Mouse (Mus musculus) layer of hippocampus, postnatal 25 days (tissue): ENCODE measurements around the gene Map3k11. TPM values are rescaled to one million over a fixed set of nuclear protein-coding genes. Genes with fewer than 3 reads are reported as not detected.

ENCODE experiments used
- DNase-seq, 2 experiments: peaks; one replicate each; pipeline ENCODE4 v3.0.0; 2022; ENCODE audit warnings: mixed read lengths in 2 of 2, low spot score in 1 of 2; ENCODE audit errors: extremely low spot score in 1 of 2
- total RNA-seq, 2 experiments: library from RNA; stranded (reverse); gene quantifications; 2 replicates each; pipeline ENCODE4 v1.2.3; 2021

The Map3k11 gene
- total RNA-seq, 2 experiments from 2014 or later = 17.4 to 21.1 TPM

DNA sequence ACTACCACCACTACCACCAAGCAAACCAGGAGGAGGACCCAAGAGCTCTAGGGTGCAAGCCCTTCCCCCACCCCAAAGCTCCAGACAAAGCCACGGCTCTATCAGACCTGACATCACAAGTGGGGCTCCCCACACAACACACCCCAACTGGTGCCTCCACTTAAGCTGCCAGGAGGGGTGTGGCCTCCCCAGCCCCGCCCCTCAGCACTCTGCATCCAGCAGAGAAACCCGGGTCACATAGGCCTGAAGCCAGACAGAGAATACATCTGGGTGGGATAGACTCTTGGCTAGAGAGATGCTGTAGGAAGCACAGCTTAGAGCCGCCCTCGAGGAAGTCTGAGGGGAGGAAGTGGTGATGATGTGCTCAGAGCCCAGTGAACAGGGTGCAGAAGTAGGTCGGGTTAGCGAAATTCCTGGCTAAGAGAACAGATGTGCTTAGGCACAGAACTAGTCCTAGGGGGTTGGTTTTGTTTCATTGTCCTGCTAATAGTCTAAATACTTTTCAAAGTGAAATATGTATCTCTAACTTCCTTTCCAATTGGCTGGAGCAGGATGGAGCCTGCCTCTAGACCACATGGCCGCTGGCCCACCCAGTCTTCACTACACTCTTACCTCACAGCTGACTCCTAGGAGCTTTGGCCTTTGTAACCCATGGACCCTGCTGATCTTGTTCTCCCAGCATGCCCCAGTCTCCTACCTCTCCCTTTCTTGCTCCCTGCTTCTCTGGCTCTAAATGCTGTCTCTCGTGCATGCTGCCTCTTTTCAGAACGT, 16.4 kb downstream of the Map3k11 start:
- DNase-seq = no peak

DNA sequence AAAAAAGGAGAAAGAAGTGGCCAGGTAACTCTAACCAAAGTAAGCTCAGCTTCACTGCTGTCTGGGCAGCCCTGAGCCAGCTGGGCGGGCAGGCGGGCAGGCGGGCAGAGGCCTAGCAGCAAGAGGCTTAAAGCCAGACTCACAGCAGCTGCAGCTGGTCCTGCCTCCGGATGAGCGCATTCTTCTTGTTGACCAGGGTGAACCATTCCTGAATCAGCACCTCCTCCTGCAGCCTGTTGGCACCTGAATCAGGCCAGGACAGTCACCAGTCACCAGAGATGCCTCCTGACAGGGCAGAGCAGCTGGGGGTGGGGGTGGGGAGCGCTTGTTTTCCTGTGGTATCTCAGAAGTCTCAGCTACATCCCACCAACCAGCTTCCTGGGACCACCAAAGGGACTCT, 21.5 kb downstream of the Map3k11 start:
- DNase-seq = no peak

DNA sequence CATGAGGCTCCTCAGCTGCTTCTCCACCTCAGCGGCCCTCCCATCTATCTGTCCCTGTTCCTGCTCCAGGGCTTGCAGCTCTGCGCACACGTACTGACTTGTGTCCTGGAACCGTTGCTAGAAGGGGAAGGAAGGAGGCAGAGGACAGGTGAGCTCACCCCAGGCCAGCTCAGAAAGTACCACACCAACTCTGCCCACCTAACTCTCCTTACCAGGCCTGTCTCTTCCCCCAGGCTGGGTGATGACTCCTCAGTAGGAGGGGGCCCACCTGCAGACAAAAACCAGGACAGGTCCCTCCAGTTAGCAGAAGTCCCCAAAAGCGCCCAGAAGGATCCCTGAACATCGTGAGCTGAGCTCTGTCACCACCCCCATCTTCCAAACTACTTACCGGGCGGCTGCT, 22.0 kb downstream of the Map3k11 start:
- no peak for DNase-seq

DNA sequence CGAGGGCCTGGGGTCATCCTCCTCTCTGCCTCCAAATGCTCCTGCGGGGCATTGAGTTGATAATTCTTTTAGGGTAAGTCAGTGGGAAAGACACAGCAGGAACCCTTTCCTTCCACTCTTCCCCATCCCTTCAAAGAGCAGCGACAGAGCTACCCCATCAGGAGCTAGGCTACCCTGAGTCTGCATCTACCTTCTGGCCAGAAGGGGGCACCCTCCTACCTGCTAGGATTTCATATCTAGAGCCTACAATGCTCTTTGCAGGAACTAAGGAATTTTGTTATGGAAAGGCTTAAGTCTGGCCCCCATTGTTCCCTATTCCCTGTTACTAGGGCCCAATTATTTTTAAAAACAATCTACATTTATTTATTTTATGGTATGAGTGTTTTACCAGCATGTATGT, 22.7 kb downstream of the Map3k11 start:
- peak in 1 of 2 experiments; percentile 75 for DNase-seq

DNA sequence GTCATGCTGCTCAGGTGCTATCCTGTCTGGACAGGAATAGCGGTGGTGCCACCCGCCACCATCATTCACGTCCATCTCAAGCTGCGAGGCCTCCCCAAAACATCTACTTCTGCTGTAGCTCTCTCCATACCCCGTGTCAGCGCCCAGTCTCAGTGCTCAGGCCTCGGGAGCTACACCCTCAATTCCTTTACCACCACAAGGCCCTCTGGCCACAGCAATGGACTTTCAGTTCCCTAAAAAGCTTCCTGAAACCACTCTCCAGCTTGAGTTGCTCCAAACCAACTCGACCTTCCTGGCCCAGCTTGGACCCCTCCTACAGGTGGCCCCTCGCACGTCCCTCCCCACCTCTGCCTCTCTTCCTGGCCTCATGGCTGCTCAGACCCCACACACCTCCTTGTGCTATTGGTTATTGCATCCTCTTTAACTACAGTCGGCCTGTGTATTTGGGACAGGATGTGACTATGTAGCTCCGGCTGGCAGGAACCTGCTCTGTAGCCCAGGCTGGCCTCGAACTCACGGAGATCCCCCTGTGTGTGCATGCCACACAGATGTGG, 23.4 kb downstream of the Map3k11 start:
- DNase-seq = no peak

DNA sequence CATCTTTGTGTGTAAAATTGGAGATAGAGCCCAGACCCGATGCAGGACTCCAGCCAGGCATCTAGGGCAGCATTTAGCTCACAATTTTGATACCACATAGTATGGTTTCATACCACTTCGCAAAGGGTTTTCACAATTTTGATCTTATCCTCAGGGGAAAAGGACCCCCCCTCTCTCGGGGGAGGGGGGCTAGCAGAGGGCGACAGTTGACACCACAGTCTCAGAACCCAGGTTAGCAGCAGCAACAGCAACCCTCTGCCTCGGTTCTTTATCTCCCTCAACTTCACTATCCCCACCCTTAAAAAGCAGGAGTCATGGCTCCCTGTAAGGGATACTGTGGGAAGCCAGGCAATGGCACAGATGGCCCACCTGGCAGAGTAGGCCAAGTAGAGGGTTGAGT, 24.7 kb downstream of the Map3k11 start:
- DNase-seq = no peak

DNA sequence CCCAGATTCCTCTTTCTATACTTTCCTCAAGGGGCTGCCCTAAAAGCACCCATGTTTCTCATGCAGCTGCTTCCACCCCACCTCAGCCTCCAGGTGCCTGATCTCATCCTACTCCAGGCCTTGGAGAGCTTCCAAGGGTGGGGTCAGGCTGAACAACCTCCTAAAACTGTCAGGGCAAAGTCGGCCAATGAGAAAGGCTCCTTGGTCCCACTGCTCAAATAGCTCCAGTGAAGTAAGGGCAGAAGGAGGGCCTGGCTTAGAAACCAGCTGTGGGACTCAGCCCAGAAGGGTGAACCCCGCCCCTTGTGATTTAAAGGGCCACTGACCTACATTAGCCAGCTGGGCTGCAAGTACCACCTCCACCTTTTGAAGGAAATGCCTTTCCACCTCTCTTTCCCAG, 25.2 kb downstream of the Map3k11 start:
- DNase-seq = no peak

DNA sequence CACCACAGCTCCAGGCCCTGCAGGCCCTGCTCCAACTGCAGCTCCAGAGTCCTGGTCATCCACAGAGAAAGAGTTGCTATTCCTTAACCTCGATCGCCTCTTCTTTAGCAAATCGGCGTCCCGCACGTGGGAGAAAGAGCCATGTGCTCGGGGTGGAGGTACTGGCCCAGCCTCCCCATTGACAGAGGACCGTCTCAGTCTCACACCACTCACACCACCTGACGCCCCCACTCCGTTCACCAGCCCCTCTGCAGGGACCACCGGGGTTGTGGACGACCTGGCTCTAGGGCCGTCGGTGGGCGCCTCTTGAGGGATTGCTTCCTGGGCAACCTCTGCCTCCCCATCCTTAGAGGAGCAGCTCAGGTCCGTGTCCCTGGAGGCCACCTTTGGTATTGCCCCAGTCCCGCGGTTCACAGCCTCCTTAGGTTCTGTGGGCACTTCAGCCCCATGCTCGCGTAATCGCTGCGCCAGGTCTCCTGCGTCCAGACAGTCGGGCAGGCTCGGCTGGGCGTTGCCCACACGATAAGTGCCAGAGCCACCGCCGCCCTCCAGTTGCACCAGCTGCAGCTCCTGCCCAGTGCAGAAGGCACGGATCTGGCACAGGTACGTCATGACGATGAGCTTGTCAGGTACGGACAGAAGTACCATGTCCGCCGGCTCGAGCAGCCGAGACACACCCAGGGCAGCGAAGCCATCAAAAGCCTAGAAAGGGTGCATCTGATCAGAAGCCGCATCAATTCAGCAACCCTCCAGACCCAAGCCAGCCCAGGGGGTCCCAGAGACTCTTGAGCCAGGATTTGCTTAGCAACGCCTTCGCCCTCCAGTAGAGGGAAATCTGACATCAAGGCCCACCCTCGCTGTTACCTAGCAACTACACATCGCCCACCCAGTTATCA, 27.5 kb downstream of the Map3k11 start:
- DNase-seq = peak; percentile 42 to 50

DNA sequence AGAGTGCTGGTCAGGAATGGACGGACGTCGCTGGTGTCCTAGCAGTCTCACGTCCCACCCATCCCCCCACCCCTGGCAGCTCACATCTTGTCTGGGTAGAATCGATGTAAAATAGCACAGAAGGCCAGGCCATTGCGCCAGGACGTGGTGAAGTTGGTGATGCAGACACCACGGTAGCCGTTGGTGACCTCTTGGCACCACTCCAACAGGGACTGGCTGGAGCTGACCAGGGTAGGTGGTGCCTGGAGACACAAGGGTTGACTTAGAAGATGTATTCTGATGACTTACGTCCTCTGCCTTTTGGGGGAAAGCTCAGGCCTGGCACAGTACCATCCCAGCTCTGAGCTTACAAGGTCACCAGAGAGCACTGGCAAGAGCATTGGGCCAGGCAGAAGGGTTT, 28.4 kb downstream of the Map3k11 start:
- no peak for DNase-seq

DNA sequence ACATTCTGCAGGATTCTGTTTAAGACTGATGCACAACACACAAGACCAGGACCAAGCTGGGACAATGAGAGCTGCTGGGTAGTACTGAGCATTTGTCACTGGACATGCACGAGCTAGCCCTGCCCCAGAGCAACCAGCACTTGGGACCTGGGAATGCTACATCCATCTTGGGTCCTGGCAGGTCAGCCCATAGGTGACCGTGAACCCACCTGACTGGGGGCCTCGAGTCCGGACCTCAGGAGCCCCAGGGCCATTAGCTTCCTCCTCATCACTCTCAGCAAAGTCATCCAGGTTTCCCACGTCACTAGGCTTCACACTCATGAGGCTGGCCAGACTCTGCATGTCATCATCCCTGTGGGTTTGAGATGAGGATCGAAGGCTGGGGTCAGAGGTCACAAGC, 32.7 kb downstream of the Map3k11 start:
- no peak for DNase-seq

DNA sequence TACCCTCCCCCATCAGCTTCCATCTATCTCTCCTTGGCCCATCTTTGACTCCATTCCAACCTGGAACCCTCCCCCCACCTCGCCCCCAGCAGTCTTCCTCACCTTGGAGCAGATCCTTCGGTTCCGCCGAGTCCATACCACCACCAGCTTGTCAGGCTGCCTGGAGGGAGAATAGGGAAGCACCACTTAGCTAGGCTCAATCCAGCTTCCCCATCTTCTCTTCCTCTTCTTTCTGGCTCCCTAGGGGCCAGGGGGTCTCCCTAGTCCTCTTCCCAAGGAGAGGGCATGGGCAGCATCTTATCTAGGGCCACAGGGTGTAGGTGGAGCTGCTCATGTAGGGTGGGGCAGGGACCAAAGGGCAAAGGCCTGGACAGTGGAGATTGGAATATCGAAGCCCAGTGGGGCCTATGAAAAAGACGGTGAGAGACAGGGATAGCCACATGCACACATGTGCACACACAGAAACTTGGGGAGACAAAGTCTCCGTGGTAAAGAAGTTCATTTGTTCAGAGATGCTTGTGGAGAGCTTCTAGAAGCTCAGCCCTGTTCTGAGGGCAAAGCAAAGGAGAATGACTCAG, 34.4 kb downstream of the Map3k11 start:
- no peak for DNase-seq

DNA sequence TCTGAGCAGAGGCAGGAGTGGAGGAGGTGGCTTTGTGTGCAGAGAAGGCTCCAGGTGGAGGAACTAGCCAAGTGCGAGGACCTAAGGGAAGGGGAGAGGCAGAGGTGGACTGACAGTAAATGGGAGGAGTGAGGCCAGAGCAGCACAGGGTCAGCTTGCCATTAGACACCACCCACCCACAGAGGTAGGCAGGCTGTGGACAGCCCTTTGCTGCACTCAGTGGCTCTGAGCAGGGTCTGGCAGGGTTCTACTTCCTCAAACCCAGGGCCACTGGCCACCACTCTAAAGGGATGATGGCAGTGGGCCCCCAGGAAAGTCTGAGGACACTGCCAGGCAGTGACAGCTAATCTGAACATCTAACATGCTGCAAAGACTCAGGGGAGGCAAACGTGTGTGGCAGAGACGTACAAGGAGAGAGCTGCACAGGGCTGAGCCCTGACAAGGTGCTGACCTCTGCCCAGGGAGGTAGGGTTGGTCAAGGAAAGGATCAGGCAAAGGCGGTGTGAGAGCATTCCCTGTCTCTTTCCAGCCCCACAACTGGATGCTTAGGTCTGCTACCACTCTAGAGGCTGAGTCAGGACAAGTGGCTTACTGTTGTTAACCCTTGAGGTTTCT, 35.5 kb downstream of the Map3k11 start:
- no peak for DNase-seq

DNA sequence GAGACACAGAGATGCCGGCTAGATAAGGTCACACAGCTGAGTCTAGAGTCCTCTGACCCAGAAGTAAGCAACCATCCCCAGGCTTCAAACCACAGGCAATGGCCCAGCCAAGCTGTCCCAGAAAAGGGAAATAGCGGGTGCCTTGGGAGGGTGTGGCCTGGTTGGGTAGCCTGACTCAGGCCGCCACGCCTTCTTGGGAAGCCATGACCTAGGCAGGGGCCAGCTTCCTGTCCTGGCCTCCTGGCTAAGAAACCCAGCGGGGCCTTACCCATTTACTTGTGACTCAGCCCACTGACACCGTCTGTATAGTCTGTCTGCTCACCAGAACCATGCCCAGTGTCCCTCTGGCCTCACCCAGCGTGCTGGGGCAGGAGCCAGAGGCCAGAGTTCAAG, 36.0 kb downstream of the Map3k11 start:
- no peak for DNase-seq

DNA sequence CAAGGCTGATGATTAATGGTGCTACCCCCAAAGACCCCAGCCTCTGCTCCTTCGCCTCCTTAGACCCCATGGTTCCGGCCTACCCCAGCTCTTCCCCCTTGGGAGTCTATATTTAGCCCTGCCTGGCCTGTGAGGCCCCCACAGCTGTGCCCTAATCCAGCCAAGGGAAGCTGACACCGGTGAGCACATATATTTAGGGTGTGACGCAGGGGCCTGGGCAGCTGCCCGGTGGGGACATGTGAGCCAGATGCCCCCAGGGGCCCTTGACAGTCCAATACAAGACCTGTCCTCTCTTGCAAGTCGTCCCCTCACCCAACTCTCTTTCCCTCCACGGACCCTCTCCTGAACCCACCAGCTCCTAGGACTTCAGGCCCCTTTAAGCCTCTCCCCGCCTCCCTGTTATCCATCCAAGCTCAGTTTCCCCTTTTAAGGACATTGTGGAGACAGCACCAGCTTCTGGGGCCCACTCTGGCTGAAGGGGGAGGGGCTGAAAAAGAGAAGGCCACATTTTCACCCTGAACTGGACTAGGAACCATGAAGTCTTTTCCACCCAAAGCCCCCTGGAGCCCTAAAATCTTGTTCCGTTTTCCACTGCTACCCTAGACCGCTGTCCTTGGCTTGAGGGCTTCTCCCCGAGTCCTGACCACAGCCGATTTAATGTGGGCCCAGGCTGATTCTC, 36.6 kb downstream of the Map3k11 start:
- DNase-seq = no peak

DNA sequence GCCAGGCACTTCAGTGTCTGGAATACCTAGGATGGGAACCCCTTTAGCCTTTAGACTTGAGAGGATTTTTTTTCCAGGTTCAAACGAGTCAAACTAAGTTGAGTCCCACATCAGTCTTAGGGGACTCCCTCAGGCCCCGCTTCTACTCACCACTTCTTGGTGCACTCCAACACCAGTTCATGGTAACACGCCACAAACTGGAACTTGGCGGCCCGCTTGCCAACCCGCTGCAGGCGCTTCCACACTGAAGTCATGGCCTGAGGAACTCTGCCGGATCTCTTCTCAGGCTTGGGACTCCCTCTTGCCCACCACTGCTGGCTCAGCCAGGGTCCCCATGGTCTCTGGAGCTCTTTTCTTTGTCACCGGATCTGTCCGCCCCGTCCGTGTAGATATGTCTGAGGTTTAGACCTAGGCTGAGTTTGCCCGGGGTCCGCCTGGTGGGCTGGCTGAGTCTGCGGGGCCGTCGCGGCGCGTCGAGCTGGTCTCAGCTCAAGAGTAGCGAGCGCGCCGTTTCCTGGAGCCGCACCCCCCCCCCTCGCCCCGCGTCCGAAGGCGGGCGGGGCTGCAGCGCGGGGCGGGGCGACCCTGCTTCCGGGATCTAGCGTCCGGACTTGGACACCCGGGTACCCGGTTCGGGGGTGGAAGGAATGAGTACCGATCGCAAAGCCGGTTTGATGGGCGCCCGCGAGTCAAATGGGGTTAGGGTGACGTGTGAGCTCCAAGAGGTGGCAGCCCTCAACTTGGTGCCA, 37.4 kb downstream of the Map3k11 start, which contains the start of gene Ehbp1l1:
Gene Ehbp1l1 (minus strand): TSS at position 551 of the 749 bp plus-strand sequence.
- no peak for DNase-seq

DNA sequence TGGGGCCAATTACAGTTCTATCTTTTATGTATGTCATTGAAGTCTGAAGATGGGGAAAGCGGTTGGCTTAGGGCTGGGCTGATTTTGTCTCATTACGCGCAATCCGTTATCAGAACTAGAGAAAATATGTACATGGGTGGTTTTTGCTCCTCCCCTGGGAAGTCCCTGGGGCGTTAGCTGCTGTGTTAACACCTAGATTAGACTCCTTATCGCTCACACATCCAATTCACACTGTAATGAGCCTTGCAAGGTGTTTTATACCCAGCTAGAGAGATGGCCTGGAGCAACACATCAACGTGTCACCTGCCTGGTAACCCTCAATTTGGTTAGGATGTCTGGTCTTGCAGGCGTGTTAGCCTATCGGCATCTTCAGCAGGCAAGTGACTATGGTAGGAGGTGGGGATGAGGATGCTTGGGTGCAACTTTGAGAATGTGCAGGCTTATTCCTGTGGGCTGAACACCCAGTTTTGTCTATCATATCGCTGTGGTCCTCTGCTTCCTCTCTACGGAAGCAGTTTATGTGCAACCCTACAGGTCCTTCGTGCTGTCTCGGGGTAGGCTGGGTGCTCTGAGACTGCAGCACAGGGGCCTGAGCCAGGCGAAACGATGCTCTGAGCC, 38.5 kb downstream of the Map3k11 start:
- DNase-seq = no peak

DNA sequence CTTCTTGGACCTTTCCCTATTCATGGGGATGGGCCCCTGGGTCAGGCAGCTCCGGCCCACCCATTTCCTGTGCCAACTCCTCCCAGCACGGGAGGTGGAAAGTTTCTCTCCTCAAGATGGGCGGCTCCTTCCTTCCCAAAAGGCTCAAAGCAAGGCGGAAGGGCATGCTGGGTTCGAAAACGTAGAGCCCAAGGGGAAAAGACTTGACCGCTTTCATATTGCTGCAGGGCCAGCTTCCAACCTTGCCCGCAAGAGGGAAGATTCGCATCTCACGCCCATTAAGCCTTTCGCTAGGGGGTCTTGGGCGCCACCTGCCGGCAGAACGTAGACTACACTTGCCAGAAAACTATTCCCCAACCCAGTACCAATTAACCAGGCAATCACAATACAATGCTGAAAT, 39.2 kb downstream of the Map3k11 start:
- peak; percentile 88 to 98 for DNase-seq

DNA sequence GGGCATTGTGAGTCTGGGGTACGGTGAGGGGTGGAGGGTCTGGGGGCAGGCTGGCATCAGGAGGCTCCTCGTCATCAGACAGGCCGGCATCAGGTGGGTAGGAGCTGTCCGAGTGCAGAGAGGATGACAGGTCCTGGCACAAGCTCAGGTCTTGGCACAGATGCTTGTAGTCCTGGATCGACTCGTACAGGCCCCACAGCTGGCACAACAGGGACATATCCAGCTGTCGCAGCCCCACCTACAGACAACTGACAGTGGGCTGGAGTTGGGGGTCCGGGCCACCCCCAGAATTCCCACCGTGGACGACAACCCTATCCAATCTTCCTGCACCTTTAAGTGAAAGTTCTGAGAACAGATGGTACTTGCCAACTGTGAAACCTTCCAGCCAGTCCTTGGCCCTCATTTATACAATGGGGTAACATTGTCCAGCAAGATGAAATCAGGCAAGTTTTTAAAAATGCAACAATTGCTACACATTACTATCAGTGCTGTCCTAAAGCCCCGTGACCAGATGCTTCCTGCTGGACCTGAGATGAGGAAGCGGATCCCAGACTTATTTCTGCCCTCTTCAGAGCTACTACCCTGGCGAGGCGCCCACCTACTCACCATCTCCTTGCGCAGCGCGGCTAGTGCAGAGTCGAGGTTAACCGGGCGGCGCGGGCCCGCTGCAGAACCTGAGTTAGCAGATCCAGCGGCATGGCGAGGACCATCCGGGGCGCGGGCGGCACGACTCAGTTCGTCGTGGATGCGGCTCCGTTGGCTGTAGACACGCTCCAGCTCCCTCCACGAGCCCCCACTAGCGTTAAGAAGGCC, 40.3 kb downstream of the Map3k11 start:
- DNase-seq = peak in 1 of 2 experiments; percentile 57
